Mouse (Mus musculus): ENCODE data around the gene Sox5. TPM values are rescaled to one million over a fixed set of nuclear protein-coding genes. Genes with fewer than 3 reads are reported as not detected.
"Not testable (repeated sequence)": the region's sequence is repeated elsewhere in the genome, so short reads cannot be mapped to it uniquely, and the experiment has no call there.

The Sox5 gene
- total RNA-seq, 2 experiments from 2014 or later = 0.51 to 3.1 TPM

DNA sequence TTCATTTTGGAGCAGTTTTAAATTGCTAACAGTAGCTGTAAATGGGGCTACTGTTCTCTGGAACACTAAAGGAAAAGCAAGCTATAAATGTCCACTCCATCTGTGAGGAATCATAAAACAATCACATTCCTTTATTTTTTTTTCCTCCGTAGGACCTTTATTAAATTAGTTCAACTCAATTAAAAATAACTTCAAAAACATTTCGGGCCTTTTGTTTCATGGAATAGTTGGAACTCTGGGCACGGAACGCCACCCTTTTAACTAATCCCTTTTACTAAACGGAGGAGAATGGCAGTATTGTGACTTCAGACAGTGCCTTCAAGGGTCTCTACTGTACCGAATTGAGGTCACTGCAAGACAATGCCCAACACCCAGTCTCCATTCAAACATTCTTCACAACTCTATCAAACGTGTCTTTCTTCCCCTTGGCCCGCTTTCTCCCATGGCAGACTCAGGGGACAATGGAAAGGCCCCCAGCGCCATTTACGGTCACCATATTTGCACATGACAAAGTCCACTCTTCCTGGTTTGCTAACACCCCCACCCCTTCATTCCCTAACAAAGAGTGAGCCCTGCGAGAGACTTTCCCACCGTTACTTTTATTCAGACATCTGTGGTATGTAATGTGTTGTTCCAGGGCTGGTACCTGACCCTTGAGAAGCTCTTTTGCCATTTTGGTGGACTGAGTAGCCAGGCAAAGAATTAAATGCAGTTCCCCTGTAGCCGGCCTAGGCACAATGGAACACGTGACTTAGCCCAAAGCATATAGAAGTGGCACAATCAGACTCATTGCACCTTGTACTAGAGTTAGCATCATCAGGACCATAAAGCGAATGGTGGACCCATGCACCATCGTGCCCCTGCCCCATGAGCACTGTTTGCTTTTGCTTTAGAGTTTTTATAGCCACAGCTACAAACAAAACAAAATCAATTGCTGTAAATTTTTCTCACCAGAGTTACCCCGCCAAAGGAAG, 468.7 kb downstream of the Sox5 start:
- no peak for ATAC-seq (replicated peaks; ENCODE audit: low FRiP score, poor library complexity, severe bottlenecking)

DNA sequence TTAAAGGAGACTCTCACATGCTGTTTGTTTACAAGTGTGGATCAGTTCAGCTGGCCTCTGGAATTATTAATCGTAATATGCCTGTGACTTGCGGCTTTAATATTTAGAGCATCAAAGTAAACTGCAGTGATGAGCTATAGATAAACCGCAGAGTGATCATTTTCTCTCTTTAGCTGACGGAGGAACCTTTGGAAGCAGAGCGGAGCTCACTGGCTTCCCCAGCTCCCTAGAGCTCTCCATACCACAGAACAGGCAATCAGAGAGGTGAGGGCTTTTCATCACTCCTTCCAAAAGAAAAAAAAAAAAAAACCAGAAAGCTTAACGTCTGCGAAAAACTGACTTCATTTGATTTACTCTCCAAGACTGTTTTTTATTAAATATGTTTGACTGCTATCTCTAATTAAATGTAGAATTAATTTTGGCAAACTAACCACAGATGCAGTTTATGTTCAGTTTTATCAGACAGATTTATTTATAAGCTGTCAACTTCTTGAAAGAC, 469.4 kb downstream of the Sox5 start:
- no peak for ATAC-seq (replicated peaks; ENCODE audit: low FRiP score, poor library complexity, severe bottlenecking)

DNA sequence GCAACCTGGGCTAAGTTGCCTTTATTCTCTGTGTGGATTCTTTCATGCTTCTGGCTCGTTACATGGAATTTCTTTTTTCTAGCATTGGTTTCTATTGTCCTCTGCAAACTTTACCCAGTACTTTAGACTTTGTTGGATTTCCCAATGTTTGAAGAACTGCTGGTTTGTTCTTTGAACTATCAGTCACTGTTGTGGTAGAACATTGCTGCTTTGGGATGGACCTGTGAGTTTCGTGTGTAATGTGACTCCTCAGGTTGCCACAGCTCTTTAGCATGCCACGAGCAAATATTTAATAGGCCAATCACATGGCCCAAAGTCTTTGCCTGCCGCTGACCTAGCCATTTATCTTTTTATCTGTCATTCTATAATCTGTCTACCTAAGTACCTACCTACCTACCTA, 470.0 kb downstream of the Sox5 start:
- no peak for ATAC-seq (replicated peaks; ENCODE audit: low FRiP score, poor library complexity, severe bottlenecking)

GRCm38 (mm10) chr6:144309171-144309570, 472.6 kb downstream of the Sox5 start:
- no peak for ATAC-seq (replicated peaks; ENCODE audit: low FRiP score, poor library complexity, severe bottlenecking)

DNA sequence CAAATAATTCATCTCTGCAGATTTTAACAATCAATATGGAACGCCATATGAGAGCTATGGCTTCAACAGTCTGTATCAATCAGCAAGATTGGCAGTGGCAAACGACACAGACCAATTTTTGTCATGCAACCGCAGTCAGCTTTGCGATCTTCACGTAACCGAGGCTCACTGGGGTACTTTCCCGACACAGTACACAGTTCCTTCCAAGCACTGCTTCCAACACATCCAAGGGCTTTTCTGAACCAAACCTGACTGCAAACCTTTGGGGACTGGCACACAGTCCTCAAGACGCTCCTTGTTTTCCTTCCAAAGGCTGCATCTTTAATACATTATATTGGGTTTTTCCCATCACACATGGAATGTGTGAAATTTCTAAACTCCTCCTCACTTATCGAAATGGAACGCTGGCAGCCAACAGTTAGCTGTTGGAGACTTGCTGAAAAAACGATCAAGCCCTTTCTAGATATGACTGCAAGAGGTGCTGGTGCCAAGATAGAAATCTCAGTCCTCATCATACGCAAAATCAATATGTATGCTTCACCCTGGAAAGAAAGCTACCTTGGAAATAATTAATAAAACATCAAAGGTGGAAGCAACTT, 474.1 kb downstream of the Sox5 start:
- ATAC-seq (replicated peaks; ENCODE audit: low FRiP score, poor library complexity, severe bottlenecking) = no peak

GRCm38 (mm10) chr6:144302823-144303222, 479.0 kb downstream of the Sox5 start:
- ATAC-seq (replicated peaks; ENCODE audit: low FRiP score, poor library complexity, severe bottlenecking) = no peak

- ATAC-seq (replicated peaks; ENCODE audit: low FRiP score, poor library complexity, severe bottlenecking) = no peak
These were observed 480.7 kb downstream of the Sox5 start for GRCm38 (mm10) chr6:144301082-144301481.

- no peak for ATAC-seq (replicated peaks; ENCODE audit: low FRiP score, poor library complexity, severe bottlenecking)
These were observed 482.3 kb downstream of the Sox5 start for GRCm38 (mm10) chr6:144299503-144299858.

GRCm38 (mm10) chr6:144298641-144299502, 482.9 kb downstream of the Sox5 start:
- no peak for ATAC-seq (replicated peaks; ENCODE audit: low FRiP score, poor library complexity, severe bottlenecking)

DNA sequence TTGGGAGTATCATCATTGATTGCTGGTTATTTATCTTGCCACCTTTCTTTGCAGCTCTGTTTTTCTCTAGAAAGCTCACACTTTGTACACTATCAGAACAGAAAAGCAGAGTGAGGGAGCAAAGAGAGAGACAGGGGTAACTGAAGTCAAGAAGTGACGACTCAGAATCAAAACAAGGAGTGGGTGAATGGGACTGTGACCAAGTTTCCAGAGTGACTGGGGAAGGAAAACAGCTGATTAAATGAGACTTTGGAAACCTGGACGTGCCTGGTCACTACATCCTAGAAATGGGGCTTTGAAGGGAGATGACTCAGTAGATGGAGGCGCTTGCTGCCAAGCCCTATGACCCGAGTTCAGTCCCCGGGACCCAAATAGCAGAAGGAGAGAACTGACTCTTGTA, 483.9 kb downstream of the Sox5 start:
- ATAC-seq (replicated peaks; ENCODE audit: low FRiP score, poor library complexity, severe bottlenecking) = no peak

GRCm38 (mm10) chr6:144297131-144297530, 484.6 kb downstream of the Sox5 start:
- ATAC-seq (replicated peaks; ENCODE audit: low FRiP score, poor library complexity, severe bottlenecking) = no peak

GRCm38 (mm10) chr6:144291526-144291925, 490.3 kb downstream of the Sox5 start:
- no peak for ATAC-seq (replicated peaks; ENCODE audit: low FRiP score, poor library complexity, severe bottlenecking)

- ATAC-seq (replicated peaks; ENCODE audit: low FRiP score, poor library complexity, severe bottlenecking) = no peak
These were observed 495.7 kb downstream of the Sox5 start for GRCm38 (mm10) chr6:144286122-144286521.

DNA sequence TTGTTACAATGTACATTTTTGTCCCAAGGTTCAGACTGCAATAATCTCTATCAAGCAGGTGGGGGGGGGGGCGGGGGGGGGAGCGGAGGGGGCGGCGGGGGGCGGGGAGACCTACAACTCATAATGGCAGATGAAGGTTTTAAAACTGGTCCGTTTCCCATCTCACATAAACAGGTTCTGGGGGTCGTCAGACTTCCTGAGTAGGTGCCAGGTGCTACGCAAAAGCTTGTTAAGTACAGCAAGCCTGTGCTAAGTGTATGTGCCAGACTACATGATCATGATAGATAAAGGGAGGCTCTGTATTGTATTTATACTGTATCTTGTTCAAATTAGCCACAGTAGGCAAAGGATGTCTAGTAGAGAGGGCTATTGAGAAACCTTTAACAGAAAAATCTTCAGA, 498.6 kb downstream of the Sox5 start:
- ATAC-seq (replicated peaks; ENCODE audit: low FRiP score, poor library complexity, severe bottlenecking) = no peak

DNA sequence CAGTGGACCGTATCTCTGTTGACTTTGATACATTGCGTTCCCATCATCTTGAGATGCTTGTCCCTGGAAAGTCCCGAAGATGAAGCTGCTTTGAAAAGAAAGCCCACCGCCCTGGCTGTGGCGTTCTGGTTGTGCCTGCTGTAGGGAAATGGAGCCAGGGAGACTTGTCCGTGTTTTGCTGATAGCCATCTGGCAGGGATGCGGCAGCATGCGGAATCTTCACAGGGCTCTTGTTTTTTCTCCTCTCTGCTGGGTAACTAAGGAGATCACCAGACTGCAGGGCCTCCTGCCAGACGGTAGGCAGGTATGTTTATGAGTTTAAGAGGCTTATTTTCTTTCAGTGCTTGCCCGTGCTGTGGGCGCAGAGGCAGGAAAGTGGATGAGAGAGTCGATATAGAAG, 499.0 kb downstream of the Sox5 start:
- no peak for ATAC-seq (replicated peaks; ENCODE audit: low FRiP score, poor library complexity, severe bottlenecking)

- ATAC-seq (replicated peaks; ENCODE audit: low FRiP score, poor library complexity, severe bottlenecking) = no peak
These were observed 500.1 kb downstream of the Sox5 start for GRCm38 (mm10) chr6:144281661-144282060.

DNA sequence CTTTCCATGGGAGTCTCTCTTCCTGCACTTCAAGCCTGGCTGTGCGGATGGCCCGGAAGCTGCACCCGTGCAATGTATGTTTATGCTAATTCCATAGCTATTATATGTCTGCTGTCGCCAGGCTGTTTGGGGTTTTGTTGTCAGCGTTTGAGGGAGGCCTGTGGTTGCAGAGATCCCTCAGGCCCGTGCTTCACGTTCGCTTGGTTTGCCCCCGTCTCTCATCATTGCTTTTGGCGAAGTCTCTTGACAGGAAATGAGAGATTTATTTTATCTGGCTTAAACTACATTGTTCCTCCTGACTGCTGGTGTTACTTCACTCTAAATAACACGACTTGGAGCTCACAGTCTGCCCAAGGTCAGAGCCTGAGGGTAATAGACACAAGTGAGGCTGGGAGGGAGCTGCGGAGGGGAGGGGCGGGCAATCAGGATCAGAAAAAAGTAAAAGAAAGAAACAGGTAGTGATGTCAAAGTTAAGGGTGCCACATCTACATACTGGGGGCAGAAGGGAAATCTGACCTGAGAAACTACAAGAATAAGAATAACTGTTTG, 503.2 kb downstream of the Sox5 start:
- ATAC-seq (replicated peaks; ENCODE audit: low FRiP score, poor library complexity, severe bottlenecking) = no peak

DNA sequence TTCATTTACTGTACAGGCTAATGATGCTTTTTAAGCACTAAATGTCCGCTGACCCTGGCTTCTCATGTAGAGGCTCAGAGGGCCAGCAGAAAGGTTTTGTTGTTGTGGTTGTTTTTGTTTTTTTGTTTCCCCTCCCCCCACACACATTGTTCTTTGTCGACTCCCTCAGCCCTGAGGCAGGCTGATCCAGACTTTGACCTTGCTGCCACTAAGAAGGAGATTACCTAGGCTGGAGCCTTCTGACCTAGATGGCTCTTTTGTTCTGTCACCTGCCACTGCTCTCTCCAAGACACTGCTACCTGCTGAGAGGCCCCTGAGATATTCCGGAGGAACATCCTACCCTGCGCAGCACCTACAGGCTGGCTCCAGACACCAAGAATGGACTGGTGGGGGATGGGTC, 508.4 kb downstream of the Sox5 start:
- ATAC-seq (replicated peaks; ENCODE audit: low FRiP score, poor library complexity, severe bottlenecking) = not testable (repeated sequence)

DNA sequence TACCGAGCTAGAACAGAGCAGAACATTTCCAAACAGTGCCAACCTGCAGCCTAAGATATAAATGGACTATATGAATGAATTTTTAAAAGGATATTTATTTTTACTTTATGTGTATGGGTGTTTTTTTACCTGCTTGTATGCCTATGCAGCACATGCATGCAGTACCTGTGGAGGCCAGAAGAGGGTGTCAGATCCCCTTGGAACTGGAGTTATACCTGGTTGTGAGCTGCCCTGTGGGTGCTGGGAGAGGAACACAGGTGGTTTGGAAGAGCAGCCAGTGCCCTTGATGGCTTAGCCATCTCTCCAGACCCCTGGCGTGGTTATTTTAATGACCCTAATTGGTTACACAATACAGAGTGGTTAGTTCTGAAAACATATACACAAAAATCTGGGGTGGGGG, 510.5 kb downstream of the Sox5 start:
- no peak for ATAC-seq (replicated peaks; ENCODE audit: low FRiP score, poor library complexity, severe bottlenecking)

DNA sequence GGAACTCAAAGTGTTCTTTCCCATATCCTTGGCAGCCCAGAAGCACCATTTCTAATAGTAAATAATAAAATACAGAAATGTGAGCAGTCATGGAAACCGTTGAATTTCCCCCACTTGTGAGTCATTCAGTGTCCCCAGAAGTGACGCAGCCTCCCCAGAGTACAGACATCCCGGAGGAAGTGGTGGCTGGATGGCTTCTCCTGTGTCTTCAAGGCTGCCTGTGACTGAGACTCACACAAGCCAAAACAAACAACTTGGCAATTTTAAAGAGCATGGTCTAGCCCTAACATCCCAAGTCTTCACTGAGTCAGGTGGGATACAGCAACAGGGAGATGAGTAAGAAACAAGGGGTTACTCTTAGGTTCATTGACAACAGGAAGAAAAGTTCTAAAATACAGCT, 511.5 kb downstream of the Sox5 start:
- ATAC-seq (replicated peaks; ENCODE audit: low FRiP score, poor library complexity, severe bottlenecking) = no peak

Measured in erythroblast, adult 5-6 weeks (primary cell).